Mouse (Mus musculus): ENCODE data around the gene Snf8. TPM values are rescaled to one million over a fixed set of nuclear protein-coding genes. Genes with fewer than 3 reads are reported as not detected.

Snf8 gene
- polyA plus RNA-seq, 1 experiment from 2014 or later, result 91.4 TPM

- Histone ChIP-seq H3K9ac (no peak overlapping the region), H3K27ac (no peak overlapping the region), H3K4me3 (no peak overlapping the region), H3K9me3 (no peaks in the 10 kb centered on the region), H3K4me2 (no peak overlapping the region), H3K36me3 (peaks cover 66% of the 10 kb centered on the region), H3K27me3 (no peaks in the 10 kb centered on the region), H3K4me1 (peaks cover 12% of the 10 kb centered on the region)
- 89% methylated on average over 4 of the region's 4 CpGs for WGBS
- ATAC-seq (ENCODE audit: borderline replicate concordance, extremely low read depth, low FRiP score, low TSS enrichment), result no peak
These were observed 23.6 kb downstream of the Snf8 start for GRCm38 (mm10) chr11:96058309-96058708.

DNA sequence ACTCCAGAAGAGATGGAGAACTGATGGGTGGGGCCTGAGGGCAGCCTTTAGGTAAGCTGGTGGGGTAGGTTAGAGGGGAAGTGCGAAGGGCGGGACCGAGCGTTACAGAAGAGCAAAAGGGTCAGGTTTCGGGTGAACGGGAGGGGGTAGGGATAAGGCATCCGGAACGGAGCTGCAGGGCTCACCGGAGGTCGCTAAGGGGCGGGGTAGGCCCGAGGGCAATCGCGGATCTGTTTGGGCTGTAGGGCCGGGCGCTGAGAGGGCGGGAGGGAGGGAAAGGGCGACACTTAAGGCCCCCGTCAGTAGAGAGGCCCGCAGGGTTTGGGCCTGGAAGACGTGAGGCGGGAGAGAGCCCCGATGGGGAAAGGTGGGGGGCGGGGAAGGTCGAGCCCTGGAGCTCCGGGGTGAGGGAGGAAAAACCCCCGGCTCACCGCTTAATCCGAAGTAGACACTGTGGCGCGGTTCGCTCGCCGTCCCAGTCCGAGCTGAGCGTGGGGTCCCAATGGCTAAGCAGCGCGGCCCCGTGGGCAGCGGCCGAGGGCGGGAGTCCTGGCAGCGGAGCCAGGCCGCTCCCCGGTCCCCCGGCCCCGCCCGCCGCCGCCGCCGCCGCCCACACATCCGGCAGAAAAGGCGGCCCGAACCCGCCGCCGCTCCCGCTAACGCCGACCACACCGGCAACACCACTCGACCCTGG is 30.0 kb downstream of the Snf8 start:
- peaks cover 13% of the 10 kb centered on the region for H3K36me3 ChIP-seq

DNA sequence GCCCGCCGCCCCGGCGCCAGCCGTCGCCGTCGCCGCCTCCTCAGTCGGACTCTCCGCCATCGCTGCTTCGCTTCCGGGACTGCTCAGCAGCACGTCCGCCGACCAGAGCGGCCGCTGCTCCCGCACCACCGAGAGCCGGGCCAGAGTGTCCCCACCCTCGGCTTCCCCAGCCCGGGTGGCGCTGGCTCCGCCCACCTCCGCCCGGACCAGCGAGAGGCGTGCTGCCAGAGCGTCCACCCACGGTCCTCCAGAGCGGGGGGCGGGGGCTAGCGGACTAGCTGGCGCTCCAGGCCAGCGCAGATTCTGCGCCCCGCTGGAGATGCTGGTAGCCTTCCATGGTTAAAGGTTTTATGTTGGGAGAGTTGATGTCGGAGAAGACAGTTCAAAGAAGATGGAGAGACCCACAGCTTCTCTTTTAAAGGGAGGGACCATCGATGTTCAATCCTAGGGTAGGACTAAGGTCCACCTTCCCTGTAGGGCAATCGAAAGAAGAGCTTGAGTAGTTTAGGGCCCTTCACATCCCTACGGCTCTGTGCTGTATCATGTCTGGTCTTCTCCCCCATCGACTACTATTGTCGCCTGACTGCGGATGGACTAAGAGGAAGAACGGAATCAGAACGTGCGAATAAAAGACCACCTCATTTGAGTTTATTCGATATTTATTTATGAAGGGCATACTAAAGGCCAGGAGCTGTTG is 30.7 kb downstream of the Snf8 start, which contains the start of gene Ube2z:
TSS of gene Ube2z (minus strand) at position 174 of the 697 bp plus-strand sequence.
- Histone ChIP-seq H3K9me3 (no peaks in the 10 kb centered on the region), H3K36me3 (peaks cover 10% of the 10 kb centered on the region), H3K27ac (peak within 1 kb of the TSS; percentile 83), H3K4me1 (peaks cover 28% of the 10 kb centered on the region), H3K4me2 (peak within 1 kb of the TSS; percentile 85), H3K4me3 (peak within 1 kb of the TSS; percentile 95), H3K27me3 (no peaks in the 10 kb centered on the region), H3K9ac (peak within 1 kb of the TSS; percentile 95)
- peak; percentile 97 for ATAC-seq (ENCODE audit: borderline replicate concordance, extremely low read depth, low FRiP score, low TSS enrichment)
- WGBS, result 4% methylated on average over 49 of the region's 50 CpGs

More for the DNA sequence above, 30.0 kb downstream of the Snf8 start:
- Histone ChIP-seq H3K9ac (peak overlapping the region; percentile 95), H3K4me3 (peak overlapping the region; percentile 95), H3K4me1 (peaks cover 28% of the 10 kb centered on the region), H3K4me2 (peak overlapping the region; percentile 85), H3K27ac (peak overlapping the region; percentile 83), H3K9me3 (no peaks in the 10 kb centered on the region), H3K27me3 (no peaks in the 10 kb centered on the region)
- peak; percentile 80 for ATAC-seq (ENCODE audit: borderline replicate concordance, extremely low read depth, low FRiP score, low TSS enrichment)
- under 1% methylated on average over 42 of the region's 64 CpGs for WGBS

DNA sequence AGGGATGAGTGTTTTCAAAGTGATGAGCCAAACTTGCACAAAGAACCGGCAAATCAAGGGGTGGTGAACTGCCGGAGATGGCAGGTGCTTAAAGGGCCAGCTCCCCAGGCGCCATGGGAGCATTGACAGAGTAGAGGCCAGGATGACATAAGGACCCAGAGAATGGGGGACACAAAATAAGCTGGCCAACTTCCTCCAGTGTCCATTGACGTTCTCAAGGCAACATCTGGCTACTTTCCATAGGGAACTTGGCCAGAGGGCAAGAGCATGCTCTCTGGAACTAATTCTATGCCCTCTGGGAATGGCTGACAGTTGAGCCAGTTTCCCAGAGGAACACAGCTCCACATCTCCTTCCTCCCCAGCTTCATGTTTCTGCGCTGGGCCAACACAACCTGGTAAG is 33.5 kb downstream of the Snf8 start:
- no peak overlapping the region for H3K4me3 ChIP-seq
- H3K4me2 ChIP-seq, result no peak overlapping the region
- H3K27me3 ChIP-seq, result no peaks in the 10 kb centered on the region
- H3K9ac ChIP-seq, result no peak overlapping the region
- 67% methylated on average over 5 of the region's 5 CpGs for WGBS
- ATAC-seq (ENCODE audit: borderline replicate concordance, extremely low read depth, low FRiP score, low TSS enrichment), result no peak
- H3K36me3 ChIP-seq, result peaks cover 23% of the 10 kb centered on the region
- H3K9me3 ChIP-seq, result no peaks in the 10 kb centered on the region
- H3K4me1 ChIP-seq, result peaks cover 19% of the 10 kb centered on the region
- H3K27ac ChIP-seq, result no peak overlapping the region

DNA sequence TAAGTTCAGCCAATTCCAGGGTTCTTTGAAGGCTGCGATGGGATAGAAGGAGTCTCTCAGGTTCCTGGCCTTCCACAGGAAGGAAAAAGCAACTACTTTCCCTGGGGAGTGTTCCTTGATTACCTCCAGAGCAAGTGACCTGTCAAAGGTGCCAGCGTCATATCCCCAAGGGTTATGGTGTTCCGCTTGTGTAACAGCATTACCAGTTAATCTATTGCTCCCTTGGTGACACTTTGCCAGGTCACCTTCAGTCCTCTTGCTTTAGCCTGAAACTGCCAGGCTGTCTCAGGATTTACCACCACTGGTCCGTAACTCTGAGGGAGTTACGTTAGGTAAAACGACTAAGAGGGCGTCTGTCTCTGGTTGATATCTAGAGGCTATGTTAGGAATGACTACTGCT is 35.7 kb downstream of the Snf8 start:
- H3K27ac ChIP-seq, result no peak overlapping the region
- H3K36me3 ChIP-seq, result peaks cover 23% of the 10 kb centered on the region
- 89% methylated on average over 7 of the region's 7 CpGs for WGBS
- H3K4me3 ChIP-seq, result no peak overlapping the region
- ATAC-seq (ENCODE audit: borderline replicate concordance, extremely low read depth, low FRiP score, low TSS enrichment), result no peak
- H3K9ac ChIP-seq, result no peak overlapping the region
- no peaks in the 10 kb centered on the region for H3K9me3 ChIP-seq
- no peak overlapping the region for H3K4me2 ChIP-seq
- peaks cover 19% of the 10 kb centered on the region for H3K4me1 ChIP-seq
- no peaks in the 10 kb centered on the region for H3K27me3 ChIP-seq

GRCm38 (mm10) chr11:96071013-96071412 is 36.3 kb downstream of the Snf8 start:
- H3K9ac ChIP-seq, result no peak overlapping the region
- 88% methylated on average over 1 of the region's 1 CpGs for WGBS
- ATAC-seq (ENCODE audit: borderline replicate concordance, extremely low read depth, low FRiP score, low TSS enrichment), result no peak
- no peak overlapping the region for H3K27ac ChIP-seq
- no peak overlapping the region for H3K4me3 ChIP-seq
- H3K9me3 ChIP-seq, result no peaks in the 10 kb centered on the region
- H3K27me3 ChIP-seq, result no peaks in the 10 kb centered on the region
- no peak overlapping the region for H3K4me2 ChIP-seq
- H3K36me3 ChIP-seq, result peaks cover 23% of the 10 kb centered on the region
- H3K4me1 ChIP-seq, result peaks cover 14% of the 10 kb centered on the region

DNA sequence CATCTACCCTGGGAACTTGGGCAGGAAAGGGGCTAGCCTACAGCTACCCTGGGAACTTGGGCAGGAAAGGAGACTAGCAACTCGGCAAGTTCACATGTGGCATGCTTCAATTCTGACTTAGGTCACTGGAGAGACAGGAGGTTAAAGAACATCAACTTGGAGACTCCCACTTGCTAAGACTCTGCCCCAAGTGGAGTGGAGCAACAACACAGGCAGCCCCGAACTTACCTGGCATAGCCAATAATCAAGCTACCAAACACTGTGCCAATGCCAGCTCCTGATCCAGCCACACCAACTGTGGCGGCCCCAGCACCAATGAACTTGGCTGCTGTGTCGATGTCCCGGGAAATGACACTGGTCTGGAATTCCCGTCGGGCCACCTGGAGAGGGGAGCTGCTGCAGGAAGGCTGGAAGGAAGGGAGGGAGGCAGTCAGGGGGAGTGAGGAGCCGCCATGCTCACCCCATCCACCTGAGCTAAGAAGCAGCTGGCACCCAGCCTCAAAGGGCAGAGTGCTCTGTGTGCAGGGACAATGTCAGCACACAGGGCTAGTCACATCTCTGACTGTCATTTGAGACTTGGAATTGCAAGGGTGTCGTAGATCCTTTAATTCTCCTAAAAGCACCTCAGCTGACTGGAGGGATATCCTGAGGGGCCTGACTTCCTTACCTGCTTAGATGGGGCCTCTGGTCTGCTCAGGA is 38.8 kb downstream of the Snf8 start:
- no peaks in the 10 kb centered on the region for H3K27me3 ChIP-seq
- ATAC-seq (ENCODE audit: borderline replicate concordance, extremely low read depth, low FRiP score, low TSS enrichment), result no peak
- no peak overlapping the region for H3K9ac ChIP-seq
- peaks cover 23% of the 10 kb centered on the region for H3K36me3 ChIP-seq
- no peak overlapping the region for H3K4me3 ChIP-seq
- H3K4me1 ChIP-seq, result peaks cover 18% of the 10 kb centered on the region
- H3K27ac ChIP-seq, result no peak overlapping the region
- no peaks in the 10 kb centered on the region for H3K9me3 ChIP-seq
- peak overlapping the region; percentile 73 for H3K4me2 ChIP-seq
- WGBS, result 77% methylated on average over 9 of the region's 9 CpGs

DNA sequence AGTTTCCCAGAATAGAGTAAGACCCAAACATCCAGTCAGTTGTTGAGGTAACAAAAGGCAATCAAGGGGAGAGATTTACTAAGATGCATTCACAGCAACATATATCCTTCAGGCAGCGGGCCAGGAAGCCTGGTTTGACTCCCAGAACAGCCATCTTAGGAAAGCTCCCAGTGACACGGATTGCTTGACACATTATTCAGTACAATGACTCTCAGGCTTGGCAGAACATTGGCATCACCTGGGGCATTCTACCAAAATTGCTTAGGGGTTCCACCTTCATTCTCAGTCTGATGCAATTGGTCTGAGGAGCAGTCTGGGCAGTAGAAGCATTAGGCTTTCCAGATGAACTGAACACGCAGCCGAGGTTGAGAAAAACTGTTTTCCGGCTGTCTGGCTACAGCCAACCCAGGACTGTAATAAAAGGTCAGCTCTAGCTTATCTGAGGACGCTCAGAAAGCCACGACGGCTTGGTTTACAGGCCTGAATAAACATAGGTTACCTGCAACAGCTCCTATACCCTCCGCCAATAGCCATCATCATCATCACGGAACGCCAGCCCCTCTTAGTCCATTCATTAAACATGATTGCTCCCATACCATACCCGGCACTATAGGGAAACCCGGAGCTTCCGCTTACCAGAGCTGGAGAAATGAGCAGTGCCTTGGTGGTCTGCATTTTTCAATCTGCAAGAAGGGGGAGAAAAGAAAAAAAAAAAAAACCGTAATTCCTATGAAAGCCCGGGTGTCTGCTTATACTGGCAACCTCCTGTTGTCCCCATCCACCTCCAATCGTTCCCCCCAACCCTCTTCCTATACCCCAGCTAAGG is 39.9 kb downstream of the Snf8 start:
- Histone ChIP-seq H3K4me2 (peak overlapping the region; percentile 73), H3K4me3 (peak overlapping the region; percentile 72), H3K4me1 (peaks cover 18% of the 10 kb centered on the region), H3K9ac (peak overlapping the region; percentile 71), H3K36me3 (peaks cover 23% of the 10 kb centered on the region), H3K27ac (peak overlapping the region; percentile 76; the same call in 1 of the 2 replicates), H3K27me3 (no peaks in the 10 kb centered on the region), H3K9me3 (no peaks in the 10 kb centered on the region)
- ATAC-seq (ENCODE audit: borderline replicate concordance, extremely low read depth, low FRiP score, low TSS enrichment), result no peak
- 11% methylated on average over 17 of the region's 17 CpGs for WGBS

DNA sequence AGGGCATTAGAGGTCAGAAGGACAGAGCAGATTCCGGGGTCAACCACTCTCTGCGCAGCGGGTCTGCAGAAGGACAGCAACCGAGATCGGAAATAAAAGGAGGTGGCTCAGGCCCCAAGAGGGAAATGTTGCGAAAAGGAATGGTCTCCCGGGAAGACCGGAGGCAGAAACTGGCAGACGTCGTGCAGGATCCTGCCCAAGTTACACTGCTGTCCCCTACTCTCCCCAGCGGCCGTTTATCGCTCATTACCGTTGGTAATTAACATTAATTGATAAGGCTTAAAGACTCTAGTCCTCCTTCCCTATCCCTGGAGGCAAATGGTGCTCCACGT is 40.5 kb downstream of the Snf8 start:
- Histone ChIP-seq H3K9ac (peak overlapping the region; percentile 71), H3K9me3 (no peaks in the 10 kb centered on the region), H3K36me3 (peaks cover 23% of the 10 kb centered on the region), H3K4me3 (peak overlapping the region; percentile 72), H3K4me1 (peaks cover 18% of the 10 kb centered on the region), H3K27ac (peak overlapping the region; percentile 76), H3K4me2 (peak overlapping the region; percentile 73), H3K27me3 (no peaks in the 10 kb centered on the region)
- WGBS, result 0% methylated on average over 15 of the region's 15 CpGs
- ATAC-seq (ENCODE audit: borderline replicate concordance, extremely low read depth, low FRiP score, low TSS enrichment), result no peak

DNA sequence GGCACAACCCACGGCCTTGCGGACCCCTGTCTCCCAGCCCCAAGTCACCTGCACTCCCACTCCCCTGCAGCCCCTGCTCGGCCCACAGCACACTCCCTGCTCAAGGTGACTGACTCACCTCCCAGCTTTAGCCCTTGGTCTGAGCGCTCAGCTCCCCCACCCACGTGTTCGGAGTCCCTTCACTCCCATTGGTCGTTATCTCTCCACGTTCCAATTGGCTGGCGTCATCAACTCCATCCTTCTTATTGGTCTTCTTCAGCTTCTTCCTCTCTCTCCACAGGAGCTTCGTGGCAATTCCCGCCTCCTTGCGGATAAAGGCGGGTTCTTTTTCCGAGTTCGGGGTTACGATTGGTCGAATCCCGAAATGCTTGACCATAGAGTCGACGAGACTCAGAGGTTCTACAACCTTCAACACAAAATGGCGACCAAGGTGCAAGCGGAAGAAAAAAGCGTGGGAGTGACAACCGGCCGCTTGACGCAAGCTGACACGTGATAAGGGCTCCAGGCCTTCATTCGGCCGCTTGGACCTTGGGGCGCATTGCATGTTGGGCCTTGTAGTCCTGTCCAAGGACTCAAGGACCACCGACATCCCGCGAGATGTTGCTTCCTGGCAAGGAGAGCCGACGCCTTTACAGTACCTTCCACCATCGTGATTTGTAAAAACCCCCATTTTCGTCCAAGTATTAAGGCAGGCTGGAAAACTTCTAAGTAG is 41.0 kb downstream of the Snf8 start, which contains the start of gene Atp5g1:
TSS of gene Atp5g1 (minus strand) at position 162 of the 712 bp plus-strand sequence.
- Histone ChIP-seq H3K4me2 (peak within 1 kb of the TSS; percentile 73), H3K36me3 (peaks cover 18% of the 10 kb centered on the region), H3K9me3 (no peaks in the 10 kb centered on the region), H3K4me3 (peak within 1 kb of the TSS; percentile 72), H3K9ac (peak within 1 kb of the TSS; percentile 71), H3K27me3 (no peaks in the 10 kb centered on the region), H3K27ac (peak within 1 kb of the TSS; percentile 76), H3K4me1 (peaks cover 18% of the 10 kb centered on the region)
- peak; percentile 97 for ATAC-seq (ENCODE audit: borderline replicate concordance, extremely low read depth, low FRiP score, low TSS enrichment)
- WGBS, result under 1% methylated on average over 37 of the region's 37 CpGs
